Mouse (Mus musculus): ENCODE results near the gene Krr1. TPM values are rescaled to one million over a fixed set of nuclear protein-coding genes. Genes with fewer than 3 reads are reported as not detected.

Krr1 gene
- 32.4 TPM for polyA plus RNA-seq (2017; shearing (Covaris generic))

GRCm38 (mm10) chr10:111972542-111973361 lies at the start of gene Krr1:
Gene Krr1 (plus strand): TSS chr10:111972664.

GRCm38 (mm10) chr10:112002544-112003215 lies 30.2 kb downstream of the Krr1 start, which contains the start of gene Glipr1:
Gene Glipr1 (minus strand): TSS chr10:112002631.

Other genes starting within 250 kb of the Krr1 start
- gene Glipr1, start 30.0 kb downstream of the Krr1 start, polyA plus RNA-seq (2017; shearing (Covaris generic)), result 58.6 TPM
- gene Glipr1l1, start 87.5 kb downstream of the Krr1 start, polyA plus RNA-seq (2017; shearing (Covaris generic)), result not detected
- gene Glipr1l2, start 110.7 kb downstream of the Krr1 start, polyA plus RNA-seq (2017; shearing (Covaris generic)), result not detected
- gene Glipr1l3, start 187.7 kb downstream of the Krr1 start, polyA plus RNA-seq (2017; shearing (Covaris generic)), result not detected
- not detected for gene Caps2, start 191.0 kb downstream of the Krr1 start, polyA plus RNA-seq (2017; shearing (Covaris generic))